Mouse (Mus musculus) lung, postnatal 14 days (tissue): ENCODE data around the gene Zfp827.

Source experiments
- DNase-seq: peaks from one replicate; pipeline ENCODE4 v3.0.0; 2021

Gene Zfp827

DNA sequence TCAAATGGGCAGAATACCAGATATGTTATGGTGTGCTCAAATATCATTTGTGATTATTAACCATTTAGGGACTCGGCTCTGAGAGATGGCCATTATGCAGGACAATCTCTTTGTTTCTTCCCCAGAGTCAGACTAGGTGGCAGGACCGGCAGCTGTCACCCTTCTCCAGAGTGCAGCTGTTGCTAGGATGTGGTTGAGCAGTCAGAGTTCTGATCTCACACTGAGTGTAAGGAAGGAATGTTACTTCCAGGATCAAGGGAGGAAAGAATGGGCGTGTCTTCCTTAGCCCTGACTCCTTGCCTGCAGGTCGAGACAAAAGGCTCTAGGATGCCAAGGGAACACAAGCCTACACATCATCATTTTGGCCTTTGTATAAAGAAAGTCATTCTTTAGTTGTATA lies 199.0 kb downstream of the Zfp827 start:
- DNase-seq = no peak

DNA sequence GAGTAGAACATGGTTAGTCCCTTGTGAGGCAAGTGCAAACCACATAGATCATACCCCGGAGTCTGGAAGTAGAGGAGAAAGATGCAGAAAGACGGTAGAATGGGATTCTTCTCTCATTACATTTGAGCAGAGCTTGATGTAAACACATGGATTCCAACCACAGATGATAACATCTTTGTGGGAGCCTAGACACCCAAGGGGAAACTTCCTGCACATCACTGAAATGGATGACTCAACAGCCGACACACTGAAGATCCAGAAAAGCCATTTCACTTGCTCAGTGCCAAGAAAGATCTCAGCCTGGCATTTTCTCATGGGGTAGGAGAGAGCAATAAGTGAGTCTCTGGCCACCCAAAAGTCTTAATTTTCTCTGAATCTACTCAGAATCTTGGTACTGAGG lies 199.7 kb downstream of the Zfp827 start:
- DNase-seq = no peak

DNA sequence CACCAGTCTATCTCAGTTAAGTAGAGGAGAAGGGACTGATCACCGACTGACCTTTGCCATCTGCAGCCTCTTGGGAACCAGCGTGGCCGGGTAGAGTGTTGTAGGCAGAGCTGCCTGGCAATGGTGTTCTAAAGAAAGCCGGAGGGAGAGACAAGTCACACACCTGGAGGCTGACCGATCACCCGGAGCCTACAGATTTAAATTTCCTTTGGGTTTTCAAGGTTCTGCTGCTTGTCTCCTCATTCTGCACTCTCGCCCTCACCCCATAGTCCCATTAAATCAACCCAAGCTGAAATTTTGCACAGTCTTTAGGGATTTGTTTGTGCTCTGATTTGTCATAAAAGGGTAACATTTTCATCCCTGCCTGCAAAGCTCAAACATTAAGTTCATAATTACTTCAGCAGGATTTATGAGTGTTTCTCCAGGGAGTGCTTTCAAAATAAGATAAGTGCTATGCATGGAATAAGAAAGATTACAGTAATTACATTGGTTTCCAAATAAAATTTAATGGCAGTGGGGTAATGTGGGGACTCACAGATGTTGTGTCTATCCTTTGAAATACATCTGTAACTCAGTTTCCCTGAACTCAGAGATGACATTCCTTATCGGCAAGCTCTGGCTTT lies 201.1 kb downstream of the Zfp827 start:
- DNase-seq = no peak

DNA sequence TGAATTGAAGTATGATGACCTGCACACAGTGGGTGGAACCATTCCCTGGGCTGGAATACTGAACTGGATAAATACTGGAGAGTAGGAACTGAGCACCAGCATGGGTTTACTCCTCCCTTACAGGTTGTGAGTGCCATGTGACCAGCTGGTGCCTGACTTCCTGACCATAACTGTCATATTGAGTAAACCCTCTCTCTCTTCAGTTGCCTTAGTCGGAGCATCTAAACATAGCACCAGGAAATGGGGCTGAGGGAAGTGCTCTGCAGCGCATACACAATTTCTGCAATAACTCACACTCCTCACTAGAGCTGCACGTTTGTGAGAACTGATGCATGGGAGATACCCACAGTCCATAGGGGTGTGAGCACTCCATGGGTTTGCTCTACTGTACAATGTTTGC lies 211.1 kb downstream of the Zfp827 start:
- no peak for DNase-seq

DNA sequence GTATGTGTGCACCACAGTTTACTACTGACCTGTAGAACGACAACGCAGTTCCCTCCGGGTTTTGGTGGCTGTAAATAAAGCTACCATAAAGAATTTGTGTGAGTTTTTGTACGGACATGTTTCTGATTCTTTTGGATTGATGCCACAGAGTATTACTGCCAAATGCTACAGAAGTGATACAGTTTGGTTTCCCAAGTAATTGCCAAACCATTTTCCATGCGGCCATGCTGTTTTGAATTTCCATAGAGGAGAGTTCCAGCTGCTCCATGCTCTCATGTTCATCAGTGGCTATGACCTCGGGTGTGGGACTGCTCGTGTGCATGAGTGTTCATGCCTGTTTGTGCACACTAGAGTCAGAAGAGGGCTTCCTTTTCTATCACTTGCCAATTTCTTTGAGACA lies 211.8 kb downstream of the Zfp827 start:
- no peak for DNase-seq
